Mouse (Mus musculus) C2C12 (cell line): ENCODE measurements around the gene Pde4c.

Experiments used
- CTCF ChIP-seq: IDR thresholded peaks from one replicate; pipeline ENCODE4 v1.5.1; 2011; ENCODE audit not compliant: control insufficient read depth, insufficient read depth, insufficient read length
- MAX ChIP-seq: IDR thresholded peaks from one replicate; pipeline ENCODE4 v1.6.1; 2011; ENCODE audit warnings: mild to moderate bottlenecking, control low read depth
- USF1 ChIP-seq: IDR thresholded peaks from one replicate; pipeline ENCODE4 v1.6.1; 2011; ENCODE audit warnings: low read depth, mild to moderate bottlenecking, control low read depth, moderate library complexity

GRCm38 (mm10) chr8:70748246-70749096, 25.0 kb downstream of the Pde4c start:
- TF ChIP-seq MAX (no peak), CTCF (no peak), USF1 (no peak)
